Mouse (Mus musculus) macrophage (primary cell): ENCODE results near the gene Olfr152. TPM values are rescaled to one million over a fixed set of nuclear protein-coding genes. Genes with fewer than 3 reads are reported as not detected.

Source experiments
- H3K27ac ChIP-seq: fragments of 350-480 bp; formaldehyde crosslinking; 2 replicates; pipeline ENCODE4 v1.9.0; 2021
- H3K36me3 ChIP-seq: fragments of 350-480 bp; formaldehyde crosslinking; 2 replicates; pipeline ENCODE4 v1.9.0; 2021; ENCODE audit errors: inconsistent target
- H3K4me3 ChIP-seq: fragments of 350-480 bp; formaldehyde crosslinking; 2 replicates; pipeline ENCODE4 v1.9.0; 2021; ENCODE audit errors: inconsistent target
- H3K79me2 ChIP-seq: fragments of 350-480 bp; formaldehyde crosslinking; 2 replicates; pipeline ENCODE4 v1.9.0; 2021; ENCODE audit errors: inconsistent target
- WGBS: methylation state at CpG from one replicate; pipeline ENCODE4 v1.1.7; 2026; ENCODE audit warnings: inconsistent platforms; ENCODE audit not compliant: missing documents; 5-methylcytosine and 5-hydroxymethylcytosine counted together
- polyA plus RNA-seq: library from polyadenylated mRNA; stranded (reverse); fragments of 250-400 nt; gene quantifications from 3 replicates; pipeline ENCODE4 v1.2.4, GENCODE M21; 2018; ENCODE audit warnings: inconsistent platforms
- total RNA-seq, 78 experiments: library from RNA; depleted of rRNA; stranded (reverse); fragments of 250-400 nt; gene quantifications; 1 replicate in 9 of 78; 2 replicates in 24 of 78; 3 replicates in 43 of 78; 4 replicates in 2 of 78; pipeline ENCODE4 v1.2.4; 2018; ENCODE audit warnings: inconsistent platforms in 56 of 78

Olfr152 gene
- total RNA-seq (2018; cell fraction: chromatin; rRNA removed) = not detected
- not detected for total RNA-seq (2018; cell fraction: cytosol; rRNA removed)
- not detected for total RNA-seq (2018; cell fraction: nucleus; rRNA removed)
- polyA plus RNA-seq = not detected in 3 replicates

DNA sequence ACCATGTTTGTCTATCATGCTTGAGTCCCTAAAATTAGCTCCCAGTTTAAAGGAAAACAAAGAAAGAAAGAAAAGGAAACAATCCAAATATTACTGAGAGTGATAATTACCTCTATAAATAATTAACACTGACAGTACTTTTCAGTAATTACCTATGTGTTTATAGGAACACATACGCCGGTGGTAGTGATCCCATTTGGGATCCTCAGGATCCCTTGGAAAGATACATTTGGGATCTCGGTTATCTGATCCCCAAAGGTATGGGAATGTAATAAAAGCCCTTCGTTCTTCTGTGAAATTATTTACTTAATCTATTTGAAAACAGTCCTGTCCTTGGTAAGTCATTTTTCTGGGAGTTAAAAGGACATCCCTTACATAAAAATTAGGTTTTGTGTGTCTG is at the start of gene Olfr152:
Gene Olfr152, plus strand, starts transcription at position 301 of the 400 bp plus-strand sequence.
- no peaks in the 10 kb centered on the region for H3K36me3 ChIP-seq
- no peak within 1 kb of the TSS for H3K4me3 ChIP-seq
- H3K27ac ChIP-seq = no peak within 1 kb of the TSS
- no peaks in the 10 kb centered on the region for H3K79me2 ChIP-seq
- 91% methylated on average over 4 of the region's 4 CpGs for WGBS

DNA sequence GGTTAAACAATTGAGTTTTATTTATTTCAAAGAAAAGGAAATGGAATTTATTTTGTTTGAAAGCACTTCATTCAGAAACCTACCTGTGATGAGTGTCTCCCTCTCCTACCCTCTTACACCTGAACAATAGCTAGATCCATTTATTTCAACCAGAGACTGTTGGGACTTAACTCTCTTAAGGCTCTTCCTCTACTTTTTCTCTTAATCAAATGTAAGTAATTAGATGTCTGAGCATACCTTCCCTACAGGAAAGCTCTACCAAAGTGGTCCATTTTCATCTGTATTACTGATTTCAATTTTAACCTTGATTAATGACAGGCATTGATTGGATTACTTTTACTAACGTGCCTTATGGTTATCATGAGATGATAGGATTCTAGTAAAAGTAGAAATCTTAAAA is 39.4 kb upstream of the Olfr152 start, which contains the start of gene Olfr1138:
Gene Olfr1138, minus strand, starts transcription at position 101 of the 400 bp plus-strand sequence.
- H3K36me3 ChIP-seq = no peaks in the 10 kb centered on the region
- no peak within 1 kb of the TSS for H3K4me3 ChIP-seq
- 50% methylated on average over 1 of the region's 1 CpGs for WGBS
- no peak within 1 kb of the TSS for H3K27ac ChIP-seq
- H3K79me2 ChIP-seq = no peaks in the 10 kb centered on the region

- no peaks in the 10 kb centered on the region for H3K79me2 ChIP-seq
- 80% methylated on average over 3 of the region's 3 CpGs for WGBS
- H3K36me3 ChIP-seq = no peaks in the 10 kb centered on the region
- no peak within 1 kb of the TSS for H3K27ac ChIP-seq
- H3K4me3 ChIP-seq = no peak within 1 kb of the TSS
These were observed 35.8 kb upstream of the Olfr152 start, which contains the start of gene Olfr1140 for GRCm38 (mm10) chr2:87743452-87743851. Gene Olfr1140 (plus strand): TSS chr2:87743752.

GRCm38 (mm10) chr2:87753891-87754290 is 25.4 kb upstream of the Olfr152 start, which contains the start of gene Olfr1141:
Gene Olfr1141 (minus strand): TSS chr2:87753991.
- 70% methylated on average over 1 of the region's 1 CpGs for WGBS

GRCm38 (mm10) chr2:87776143-87776542 is 3.1 kb upstream of the Olfr152 start:
- Histone ChIP-seq H3K4me3 (no peak overlapping the region), H3K79me2 (no peaks in the 10 kb centered on the region), H3K36me3 (no peaks in the 10 kb centered on the region), H3K27ac (no peak overlapping the region)
- 45% methylated on average over 1 of the region's 1 CpGs for WGBS

More at GRCm38 (mm10) chr2:87753891-87754290, 25.4 kb upstream of the Olfr152 start, which contains the start of gene Olfr1141:
- Histone ChIP-seq H3K4me3 (no peak within 1 kb of the TSS), H3K36me3 (no peaks in the 10 kb centered on the region), H3K27ac (no peak within 1 kb of the TSS), H3K79me2 (no peaks in the 10 kb centered on the region)

- Histone ChIP-seq H3K79me2 (no peaks in the 10 kb centered on the region), H3K27ac (no peak within 1 kb of the TSS), H3K4me3 (no peak within 1 kb of the TSS), H3K36me3 (no peaks in the 10 kb centered on the region)
These were observed 21.0 kb downstream of the Olfr152 start, which contains the start of gene Olfr1143 for GRCm38 (mm10) chr2:87800292-87800691. Gene Olfr1143 (plus strand): TSS chr2:87800592.

- Histone ChIP-seq H3K27ac (no peak within 1 kb of the TSS), H3K36me3 (no peaks in the 10 kb centered on the region), H3K79me2 (no peaks in the 10 kb centered on the region), H3K4me3 (no peak within 1 kb of the TSS)
- WGBS = 79% methylated on average over 1 of the region's 1 CpGs
These were observed 30.2 kb downstream of the Olfr152 start, which contains the start of gene Olfr1145 for GRCm38 (mm10) chr2:87809522-87809921. Gene Olfr1145 (plus strand): TSS chr2:87809822.

DNA sequence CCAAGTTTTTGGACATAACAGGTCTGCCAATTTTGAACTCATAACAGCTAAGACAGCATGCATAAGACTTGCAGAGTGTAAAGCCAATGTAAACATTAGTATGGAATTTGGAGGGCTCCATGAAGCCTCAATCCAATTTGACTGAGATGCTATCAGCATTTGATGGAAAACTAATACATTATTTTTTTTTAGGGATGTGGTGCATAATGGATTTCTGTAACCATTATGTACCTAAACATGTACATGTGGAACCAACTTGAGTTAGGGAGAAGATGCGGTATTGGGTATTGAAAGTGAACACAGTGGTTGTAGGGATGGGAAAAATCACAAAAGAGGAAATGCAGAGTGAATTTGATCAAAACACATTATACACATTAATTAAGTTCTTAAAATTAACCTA is 51.0 kb downstream of the Olfr152 start, which contains the start of gene Olfr1148:
Gene Olfr1148, plus strand, starts transcription at position 301 of the 400 bp plus-strand sequence.
- Histone ChIP-seq H3K36me3 (no peaks in the 10 kb centered on the region), H3K79me2 (no peaks in the 10 kb centered on the region), H3K27ac (no peak within 1 kb of the TSS), H3K4me3 (no peak within 1 kb of the TSS)
- WGBS = 79% methylated on average over 1 of the region's 1 CpGs

Other genes with a start within 250 kb of the Olfr152 start
- gene Olfr153, start 247.7 kb upstream of the Olfr152 start, polyA plus RNA-seq = not detected in 3 replicates
- not detected in 3 replicates for gene Olfr1128, start 233.9 kb upstream of the Olfr152 start, polyA plus RNA-seq
- not detected in 3 replicates for gene Olfr1129, start 205.6 kb upstream of the Olfr152 start, polyA plus RNA-seq
- not detected in 3 replicates for gene Olfr1130, start 173.3 kb upstream of the Olfr152 start, polyA plus RNA-seq
- gene Olfr1131, start 152.4 kb upstream of the Olfr152 start, polyA plus RNA-seq = not detected in 3 replicates
- gene Olfr1132, start 141.9 kb upstream of the Olfr152 start, polyA plus RNA-seq = not detected in 3 replicates
- gene Olfr1133, start 132.1 kb upstream of the Olfr152 start, polyA plus RNA-seq = not detected in 3 replicates
- not detected in 3 replicates for gene Olfr1134, start 121.0 kb upstream of the Olfr152 start, polyA plus RNA-seq
- not detected in 3 replicates for gene Olfr1135, start 105.8 kb upstream of the Olfr152 start, polyA plus RNA-seq
- gene Olfr1136, start 85.5 kb upstream of the Olfr152 start, polyA plus RNA-seq = not detected in 3 replicates
- gene Olfr1137, start 66.3 kb upstream of the Olfr152 start, polyA plus RNA-seq = not detected in 3 replicates
- not detected in 3 replicates for gene Olfr1138, start 39.5 kb upstream of the Olfr152 start, polyA plus RNA-seq
- gene Olfr1140, start 35.7 kb upstream of the Olfr152 start, polyA plus RNA-seq = not detected in 3 replicates
- gene Olfr1141, start 25.5 kb upstream of the Olfr152 start, polyA plus RNA-seq = not detected in 3 replicates
- gene Olfr1143, start 21.1 kb downstream of the Olfr152 start, polyA plus RNA-seq = not detected in 3 replicates
- gene Olfr1145, start 30.3 kb downstream of the Olfr152 start, polyA plus RNA-seq = not detected in 3 replicates
- gene Olfr1148, start 51.0 kb downstream of the Olfr152 start, polyA plus RNA-seq = not detected in 3 replicates
- not detected in 3 replicates for gene Olfr1150-ps1, start 64.5 kb downstream of the Olfr152 start, polyA plus RNA-seq
- not detected in 3 replicates for gene Olfr1151, start 76.4 kb downstream of the Olfr152 start, polyA plus RNA-seq
- not detected in 3 replicates for gene Olfr1152, start 87.0 kb downstream of the Olfr152 start, polyA plus RNA-seq
- gene Olfr1153, start 115.5 kb downstream of the Olfr152 start, polyA plus RNA-seq = not detected in 3 replicates
- gene Olfr1154, start 125.7 kb downstream of the Olfr152 start, polyA plus RNA-seq = not detected in 3 replicates
- not detected in 3 replicates for gene Olfr1155, start 165.7 kb downstream of the Olfr152 start, polyA plus RNA-seq
- not detected in 3 replicates for gene Olfr1156, start 173.6 kb downstream of the Olfr152 start, polyA plus RNA-seq
- gene Olfr1157, start 188.8 kb downstream of the Olfr152 start, polyA plus RNA-seq = not detected in 3 replicates
- not detected in 3 replicates for gene Olfr74, start 195.2 kb downstream of the Olfr152 start, polyA plus RNA-seq
- not detected in 3 replicates for gene Olfr1158, start 210.6 kb downstream of the Olfr152 start, polyA plus RNA-seq
- not detected in 3 replicates for gene Olfr1160, start 228.8 kb downstream of the Olfr152 start, polyA plus RNA-seq
- not detected in 3 replicates for gene Olfr1161, start 243.3 kb downstream of the Olfr152 start, polyA plus RNA-seq